Mouse (Mus musculus) kidney, adult 2 months (tissue): ENCODE results near the gene Pou3f1.

Experiments used
- CTCF ChIP-seq: fragments of 200-500 bp; conservative IDR thresholded peaks from 2 replicates; pipeline ENCODE4 v1.5.1; 2011; ENCODE audit warnings: low read depth, mild to moderate bottlenecking, control low read depth, low read length, moderate library complexity, mixed read lengths; ENCODE audit not compliant: insufficient read depth, insufficient read length
- POLR2A ChIP-seq: fragments of 200-500 bp; IDR thresholded peaks from one replicate; pipeline ENCODE4 v1.6.1; 2011; ENCODE audit warnings: low read depth, low read length, control low read depth

DNA sequence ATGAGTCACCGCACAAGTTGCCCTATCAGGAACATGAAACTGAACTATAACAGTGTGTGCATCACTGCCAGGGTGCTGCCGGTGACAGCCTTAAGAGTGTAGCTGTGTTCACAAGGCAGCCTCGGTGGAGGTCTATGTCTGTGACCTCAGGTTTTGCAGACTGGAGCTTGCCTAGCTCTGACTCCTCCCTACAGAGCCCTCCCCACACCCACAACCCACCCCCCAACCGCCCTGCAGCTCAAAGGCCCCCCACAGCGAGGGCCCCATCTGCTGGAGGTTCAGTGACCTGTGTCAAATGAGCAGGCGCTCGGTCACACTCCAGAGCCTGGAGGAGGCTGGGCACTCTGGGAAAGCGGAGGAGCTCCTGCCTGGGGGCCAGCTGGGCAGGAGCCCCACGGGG, 3.7 kb upstream of the Pou3f1 start:
- no peak for TF ChIP-seq POLR2A
- no peak for TF ChIP-seq CTCF
